Mouse (Mus musculus): ENCODE results near the gene Pbld1. TPM values are rescaled to one million over a fixed set of nuclear protein-coding genes. Genes with fewer than 3 reads are reported as not detected.
A peak's percentile ranks its signal among the peaks of the same experiment; 100 is the strongest.
"Not testable (repeated sequence)": the region's sequence is repeated elsewhere in the genome, so short reads cannot be mapped to it uniquely, and the experiment has no call there.

The Pbld1 gene
- total RNA-seq, 2 experiments from 2014 or later, result 1.5 to 2.9 TPM

DNA sequence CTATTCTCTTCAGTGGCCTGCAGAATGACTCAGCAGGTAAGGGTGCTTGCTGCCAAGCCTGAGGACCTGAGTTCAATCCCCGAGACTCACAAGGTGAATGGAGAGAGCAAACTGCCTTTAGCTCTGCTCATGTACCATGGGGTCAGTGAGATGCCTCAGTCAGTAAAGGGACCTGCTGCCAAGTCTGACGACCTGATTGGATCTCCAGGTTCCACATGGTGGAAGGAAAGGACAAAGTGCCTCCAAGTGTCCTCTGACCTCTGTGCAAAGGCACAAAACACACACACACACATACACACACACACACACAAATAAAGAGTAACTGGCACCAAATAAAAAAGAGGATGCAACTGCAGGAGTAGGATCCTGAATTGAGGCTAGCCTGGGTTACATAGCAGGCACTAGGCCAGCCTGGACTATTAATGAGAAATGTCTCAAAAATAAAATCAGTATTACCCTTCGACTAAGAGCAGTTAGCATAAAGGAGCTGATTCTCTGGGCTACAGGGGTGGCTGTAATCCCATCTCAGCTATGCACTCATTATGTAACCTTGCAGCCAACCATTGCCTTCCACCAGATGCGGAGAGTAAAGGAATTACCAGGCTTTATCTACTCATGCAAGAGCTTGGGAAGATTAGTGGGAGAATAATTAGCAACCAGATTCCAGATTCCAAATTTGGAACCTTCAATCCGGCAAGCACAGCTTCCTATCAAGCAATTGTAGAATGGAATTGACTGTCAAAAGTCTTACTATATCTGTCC is 19.9 kb upstream of the Pbld1 start:
- no peak for DNase-seq (ENCODE audit: low spot score in 2 of 2)

DNA sequence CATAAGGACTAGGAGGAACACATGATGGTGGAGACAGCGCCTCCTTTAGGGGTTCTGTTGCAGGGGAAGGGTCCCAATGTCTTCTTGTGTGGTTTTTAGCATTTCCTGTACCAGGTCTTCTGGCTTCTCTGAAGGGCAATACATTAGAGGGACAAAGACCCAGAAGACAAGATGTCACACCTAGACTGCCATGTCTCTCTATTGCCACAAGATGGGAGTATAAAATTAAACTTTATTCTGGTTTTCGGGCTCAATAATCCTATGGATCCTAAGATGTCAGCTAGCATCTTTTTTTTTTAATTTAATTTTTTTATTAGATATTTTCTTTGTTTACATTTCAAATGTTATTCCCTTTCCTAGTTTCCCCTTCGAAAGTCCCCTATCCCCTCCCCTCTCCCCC is 16.8 kb upstream of the Pbld1 start:
- DNase-seq (ENCODE audit: low spot score in 2 of 2), result no peak

DNA sequence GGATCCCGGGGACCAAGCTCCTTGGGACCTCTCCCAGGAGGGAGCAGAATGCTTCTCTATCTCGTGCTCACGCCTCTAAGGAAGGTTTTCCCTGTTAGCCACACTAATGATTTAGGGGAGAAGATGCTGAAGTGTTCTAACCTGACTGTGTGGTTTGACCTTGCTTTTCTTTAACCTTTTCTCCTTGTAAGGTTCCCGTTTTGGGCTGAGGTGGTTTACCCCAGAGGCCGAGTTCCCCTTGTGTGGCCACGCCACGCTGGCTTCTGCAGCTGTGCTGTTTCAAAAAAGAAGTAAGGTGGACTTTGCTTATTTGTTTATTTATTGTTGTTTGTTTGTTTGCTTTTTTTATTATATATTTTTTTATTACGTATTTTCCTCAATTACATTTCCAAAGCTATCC is 12.2 kb upstream of the Pbld1 start:
- no peak for DNase-seq (ENCODE audit: low spot score in 2 of 2)

DNA sequence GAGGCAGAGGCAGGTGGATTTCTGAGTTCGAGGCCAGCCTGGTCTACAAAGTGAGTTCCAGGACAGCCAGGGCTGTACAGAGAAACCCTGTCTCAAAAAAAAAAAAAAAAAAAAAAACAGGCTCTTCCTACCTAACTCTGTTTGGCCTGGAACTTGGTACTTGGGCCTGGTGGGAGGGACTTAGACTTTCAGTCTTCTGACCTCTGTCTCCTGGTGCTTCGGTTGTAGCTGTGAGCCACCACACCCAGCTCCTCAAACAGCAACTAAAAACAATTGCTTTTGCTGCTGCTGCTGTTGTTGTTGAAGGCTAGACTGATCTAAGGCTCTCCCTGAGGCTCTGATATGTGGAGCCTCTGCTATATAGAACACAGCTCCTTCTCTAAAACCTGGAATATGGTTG is 10.9 kb upstream of the Pbld1 start:
- DNase-seq (ENCODE audit: low spot score in 2 of 2), result no peak

DNA sequence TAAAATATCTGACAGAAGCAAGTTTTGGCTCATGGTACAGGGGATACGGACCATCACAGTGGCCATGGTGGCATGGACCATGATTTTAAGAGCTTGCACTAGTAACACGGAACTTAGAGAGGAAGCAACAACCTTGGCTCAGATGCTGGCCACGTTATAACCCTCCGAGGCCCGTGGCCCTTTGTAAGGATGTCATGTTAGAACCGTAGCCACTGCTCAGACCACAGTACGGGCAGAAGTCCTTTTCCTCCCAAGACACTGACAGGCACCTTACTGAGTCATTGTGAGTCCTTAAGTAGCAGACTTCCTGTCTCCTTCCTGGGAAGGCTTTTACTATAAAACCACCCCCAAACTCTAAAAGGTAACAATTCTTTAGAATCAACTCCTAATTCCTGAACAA is 8.7 kb upstream of the Pbld1 start:
- no peak for DNase-seq (ENCODE audit: low spot score in 2 of 2)

DNA sequence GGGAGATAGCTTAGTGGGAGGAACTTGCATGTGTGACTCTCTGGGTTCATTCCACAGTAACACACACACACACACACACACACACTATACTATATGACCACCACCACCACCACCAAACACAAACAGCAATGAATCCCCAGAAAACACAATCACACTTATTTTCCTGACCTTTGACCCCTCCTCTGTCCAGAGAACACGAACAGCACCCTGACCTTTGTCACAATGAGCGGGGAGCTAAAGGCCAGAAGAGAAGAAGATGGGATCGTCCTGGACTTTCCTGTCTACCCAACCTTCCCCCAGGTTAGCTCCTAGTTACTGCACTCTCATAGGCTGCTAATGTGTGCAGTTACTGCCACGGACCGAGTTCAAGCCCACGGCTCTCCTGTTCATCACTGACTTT is 8.0 kb upstream of the Pbld1 start:
- no peak for DNase-seq (ENCODE audit: low spot score in 2 of 2)

DNA sequence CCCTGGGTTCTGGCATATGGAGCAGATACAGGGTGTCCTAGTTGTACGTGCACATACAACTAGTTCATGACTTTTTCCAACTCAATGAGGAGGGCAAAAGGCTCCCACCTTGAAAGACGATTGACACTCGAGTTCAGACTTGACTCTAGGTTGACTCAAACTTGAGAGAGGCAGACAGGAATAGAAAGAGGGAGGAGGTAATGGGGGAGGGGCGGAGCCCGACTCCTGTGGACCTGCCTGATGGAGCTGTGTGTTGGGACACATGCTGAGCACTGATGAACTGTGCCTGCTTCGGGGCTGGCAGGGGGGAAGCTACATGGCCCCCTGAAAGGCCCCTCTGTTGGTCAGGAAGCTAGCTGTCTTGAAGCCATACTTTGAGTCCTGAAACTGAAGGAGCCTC is 7.0 kb upstream of the Pbld1 start:
- no peak for DNase-seq (ENCODE audit: low spot score in 2 of 2)

DNA sequence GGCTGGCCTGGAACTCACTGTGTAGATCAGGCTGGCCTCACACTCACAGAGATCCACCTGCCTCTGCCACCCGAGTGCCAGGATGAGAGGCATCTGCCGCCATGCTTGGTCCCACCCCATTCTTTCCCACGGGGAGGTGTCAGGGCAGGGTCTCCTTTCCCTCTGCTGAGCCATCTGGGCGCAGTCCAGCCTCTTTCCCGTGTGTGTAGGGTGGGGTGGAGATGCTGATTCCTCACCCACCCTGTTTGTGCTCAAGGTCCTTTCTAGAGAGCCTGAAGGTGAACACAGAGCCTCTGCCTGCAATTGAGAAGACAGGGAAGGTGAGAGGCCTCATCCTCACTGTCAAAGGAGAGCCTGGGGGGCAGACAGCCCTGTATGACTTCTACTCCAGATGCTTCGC is 5.9 kb upstream of the Pbld1 start:
- DNase-seq (ENCODE audit: low spot score in 2 of 2), result not testable (repeated sequence)

DNA sequence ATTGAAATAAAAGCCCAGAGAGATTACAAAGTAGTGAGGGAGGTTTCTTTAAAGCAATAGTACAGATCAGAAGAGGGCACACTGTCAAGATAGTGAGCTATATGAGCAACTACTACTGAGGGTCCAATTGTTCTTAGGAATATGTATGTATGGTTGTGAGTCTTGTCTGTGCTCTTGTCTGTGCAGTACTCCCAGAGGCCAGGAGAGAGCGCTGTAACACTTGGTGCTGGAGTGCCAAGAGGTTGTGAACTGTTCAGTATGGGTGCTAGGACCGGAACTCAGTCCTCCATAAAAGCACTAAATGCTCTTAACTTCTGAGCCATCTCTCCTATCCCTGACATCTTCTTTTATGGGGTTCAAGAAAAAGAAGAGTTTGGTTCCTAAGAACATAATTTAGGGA is 5.4 kb upstream of the Pbld1 start:
- no peak for DNase-seq (ENCODE audit: low spot score in 2 of 2)

DNA sequence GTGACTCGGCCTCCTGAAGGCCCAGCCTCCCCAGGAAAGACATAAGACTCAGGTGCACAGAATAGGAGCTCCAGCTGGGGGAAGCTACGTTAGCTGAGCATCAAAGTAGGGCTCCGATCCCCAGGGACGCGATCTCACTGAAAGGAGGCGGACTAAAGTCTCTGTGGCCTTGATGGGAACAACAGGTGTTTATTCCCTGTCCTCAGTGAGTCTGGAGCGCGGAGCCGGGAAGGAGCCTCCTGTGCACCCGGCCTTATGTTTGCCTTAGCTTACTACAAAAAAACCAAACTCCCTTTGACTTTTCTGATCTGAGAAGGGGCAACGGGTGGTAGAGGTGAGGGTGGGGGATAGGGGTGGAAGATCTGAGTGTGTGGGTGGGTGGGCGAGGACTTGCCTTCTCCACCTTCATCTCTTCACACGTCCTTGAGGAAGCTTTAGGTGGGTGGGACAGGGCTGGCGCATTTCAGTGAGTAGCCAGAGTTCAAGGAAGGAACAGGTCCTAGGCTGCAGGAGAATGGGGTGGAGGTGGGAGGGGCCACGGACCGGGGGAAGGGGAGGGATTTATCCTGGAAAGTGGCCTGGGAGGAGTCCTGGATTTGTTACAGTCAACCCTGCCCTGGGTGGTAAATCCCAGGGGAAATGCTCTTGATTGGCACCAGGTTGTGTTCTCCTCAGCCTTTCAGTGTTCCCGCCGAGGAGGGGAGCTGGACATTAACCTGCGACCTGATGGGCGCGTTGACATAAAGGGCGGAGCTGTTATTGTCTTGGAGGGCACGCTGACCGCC is 2.8 kb upstream of the Pbld1 start:
- peak in 1 of 2 experiments; percentile 36 for DNase-seq (ENCODE audit: low spot score in 2 of 2)

DNA sequence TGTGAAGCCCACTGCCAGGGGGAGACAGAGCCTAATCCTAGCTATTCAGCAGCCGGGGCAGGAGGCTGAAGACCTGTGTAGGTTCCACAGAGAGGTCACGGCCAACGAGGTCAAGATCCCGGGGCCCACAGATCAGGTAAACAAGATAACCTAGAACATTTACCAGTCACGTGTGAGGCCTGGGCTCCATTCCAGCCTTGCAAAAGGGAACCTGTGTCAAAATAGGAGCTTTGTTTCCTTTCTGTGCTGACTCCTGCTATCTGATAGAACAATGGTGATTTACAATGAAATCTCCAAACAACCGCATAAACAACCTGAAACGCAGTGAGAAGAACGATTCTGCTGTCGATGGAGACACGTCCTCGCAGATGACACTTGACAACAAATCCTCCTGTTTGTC is 444 bp downstream of the Pbld1 start:
- DNase-seq (ENCODE audit: low spot score in 2 of 2), result no peak

DNA sequence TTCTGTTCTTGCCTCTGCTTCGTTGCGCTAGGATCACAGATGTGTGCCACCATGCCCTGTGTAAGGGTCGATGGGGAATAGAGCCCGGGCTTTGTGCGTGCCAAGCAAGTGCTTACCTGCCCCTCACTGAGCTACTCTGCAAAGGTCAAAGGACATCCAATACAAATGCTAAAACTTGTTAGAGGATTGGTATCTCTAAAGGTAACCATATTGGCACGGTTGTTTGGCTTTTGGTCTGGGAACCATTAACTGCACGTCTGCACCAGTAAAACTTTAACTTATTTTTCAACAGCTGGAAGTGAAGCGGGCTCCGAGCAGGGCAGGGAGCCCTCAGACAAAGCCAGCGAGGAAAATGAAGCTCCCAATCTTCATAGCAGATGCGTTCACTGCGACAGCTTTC is 1.3 kb downstream of the Pbld1 start:
- no peak for DNase-seq (ENCODE audit: low spot score in 2 of 2)

DNA sequence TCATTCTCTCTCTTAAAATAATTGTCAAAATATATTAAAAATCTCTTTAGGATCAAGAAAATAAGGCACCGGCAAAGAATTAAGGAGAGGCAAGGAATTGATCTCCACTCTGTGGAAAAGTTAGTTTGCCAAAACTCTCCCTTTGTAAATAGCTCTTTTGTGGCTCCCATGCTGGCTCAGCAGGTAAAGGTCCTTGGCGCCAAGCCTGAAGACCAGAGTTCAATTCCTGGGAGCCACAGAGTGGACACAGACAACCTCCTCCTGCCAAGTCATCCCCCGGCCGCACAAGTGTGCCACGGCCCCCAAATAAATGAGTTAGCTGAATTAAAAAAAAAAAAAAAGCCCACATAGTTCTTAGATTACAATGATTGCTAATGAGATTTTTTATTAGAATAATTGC is 2.7 kb downstream of the Pbld1 start:
- DNase-seq (ENCODE audit: low spot score in 2 of 2), result no peak

DNA sequence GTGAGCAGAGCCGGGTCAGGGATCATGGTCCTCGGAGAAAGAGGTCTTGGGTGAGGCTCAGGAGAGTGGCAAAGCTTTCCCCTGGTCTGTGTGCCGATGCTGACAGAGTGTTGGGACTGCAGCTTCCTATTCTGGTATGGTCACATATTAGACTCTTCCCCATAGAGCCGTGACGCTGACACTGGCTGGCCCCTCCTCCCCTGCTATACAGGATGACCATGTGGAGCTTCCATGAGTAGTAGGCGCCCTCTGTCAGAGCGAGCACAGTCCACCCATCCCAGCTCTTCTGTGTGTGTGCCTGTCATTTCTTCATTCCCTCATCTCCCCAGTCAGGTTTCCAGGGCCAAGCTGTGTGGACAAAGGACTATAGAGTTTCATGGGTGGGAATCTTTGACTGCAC is 3.4 kb downstream of the Pbld1 start:
- DNase-seq (ENCODE audit: low spot score in 2 of 2), result no peak

DNA sequence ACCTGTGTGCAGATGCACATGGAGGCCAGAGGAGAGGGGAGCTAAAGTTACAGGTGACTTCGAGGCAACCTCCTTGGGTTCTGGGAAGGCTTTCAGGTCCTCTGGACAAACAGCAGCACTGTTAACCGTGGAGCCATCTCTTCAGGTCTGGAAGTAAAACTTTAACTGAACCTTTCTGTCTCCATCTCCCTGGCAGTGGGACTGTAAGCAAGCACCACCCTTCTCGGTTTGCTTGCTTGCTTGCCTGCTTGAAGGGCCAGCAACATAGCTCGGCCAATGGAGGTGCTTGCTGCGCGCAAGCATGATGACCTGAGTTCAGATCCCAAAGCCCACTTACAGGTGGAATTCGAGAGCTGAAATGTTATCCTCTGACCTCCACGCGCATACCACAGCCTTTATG is 4.6 kb downstream of the Pbld1 start:
- DNase-seq (ENCODE audit: low spot score in 2 of 2), result no peak

DNA sequence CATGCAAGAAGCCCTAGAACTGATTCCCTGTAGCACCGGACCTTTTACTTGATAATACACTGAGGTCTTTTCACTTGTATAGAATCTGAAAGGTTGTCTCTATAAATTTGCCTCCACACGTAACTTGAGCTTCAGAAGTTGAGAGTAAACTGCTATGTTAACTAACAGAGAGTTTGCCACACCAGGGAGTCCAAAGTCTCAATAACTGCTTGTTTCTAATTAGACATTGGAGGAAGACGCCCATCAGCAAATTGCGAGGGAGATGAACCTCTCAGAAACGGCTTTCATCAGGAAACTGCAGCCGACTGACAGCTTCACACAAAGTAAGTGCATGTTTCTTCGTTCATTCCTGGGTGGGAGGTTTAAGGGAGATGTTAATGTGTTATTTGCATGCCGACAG is 5.6 kb downstream of the Pbld1 start:
- no peak for DNase-seq (ENCODE audit: low spot score in 2 of 2)

DNA sequence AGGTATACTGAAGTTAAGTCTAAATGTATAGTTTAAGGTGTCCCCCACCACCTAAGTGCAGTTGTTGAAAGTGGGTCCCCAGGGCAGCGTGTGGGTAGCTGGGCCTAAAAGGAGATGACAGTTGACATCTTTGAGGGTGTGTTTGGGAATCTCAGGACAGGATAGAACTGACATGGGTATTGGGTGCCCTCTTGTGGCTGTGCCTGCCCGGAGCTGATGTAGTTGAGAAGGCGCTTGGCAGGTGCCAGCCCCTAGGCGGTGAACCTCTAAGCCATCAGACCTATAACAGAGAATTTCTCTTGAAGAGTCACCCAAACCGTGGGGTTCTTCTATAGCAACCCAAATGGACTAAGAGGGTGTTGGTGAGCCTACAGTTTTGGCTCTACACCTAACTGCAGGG is 6.0 kb downstream of the Pbld1 start:
- peak; percentile 72 to 77 for DNase-seq (ENCODE audit: low spot score in 2 of 2)

DNA sequence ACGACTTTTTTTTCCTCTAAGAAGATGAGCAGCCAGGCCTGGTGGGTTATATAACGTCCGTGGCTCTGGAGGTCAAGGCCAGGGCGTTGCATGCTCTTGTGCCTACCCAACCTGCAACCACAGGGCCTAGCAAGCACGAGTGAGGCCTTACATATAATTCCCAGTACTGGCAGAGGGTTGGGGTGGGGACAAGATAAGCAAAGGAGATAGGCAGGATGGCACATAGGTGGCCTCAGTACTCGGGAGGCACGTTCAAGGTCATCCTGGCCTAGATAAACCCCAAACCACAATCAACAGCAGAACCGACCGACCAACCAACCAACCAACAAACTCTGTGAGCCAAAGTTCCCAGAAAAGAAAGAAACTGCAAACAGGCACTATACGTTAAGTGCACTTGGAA is 26.3 kb downstream of the Pbld1 start:
- DNase-seq (ENCODE audit: low spot score in 2 of 2), result no peak

DNA sequence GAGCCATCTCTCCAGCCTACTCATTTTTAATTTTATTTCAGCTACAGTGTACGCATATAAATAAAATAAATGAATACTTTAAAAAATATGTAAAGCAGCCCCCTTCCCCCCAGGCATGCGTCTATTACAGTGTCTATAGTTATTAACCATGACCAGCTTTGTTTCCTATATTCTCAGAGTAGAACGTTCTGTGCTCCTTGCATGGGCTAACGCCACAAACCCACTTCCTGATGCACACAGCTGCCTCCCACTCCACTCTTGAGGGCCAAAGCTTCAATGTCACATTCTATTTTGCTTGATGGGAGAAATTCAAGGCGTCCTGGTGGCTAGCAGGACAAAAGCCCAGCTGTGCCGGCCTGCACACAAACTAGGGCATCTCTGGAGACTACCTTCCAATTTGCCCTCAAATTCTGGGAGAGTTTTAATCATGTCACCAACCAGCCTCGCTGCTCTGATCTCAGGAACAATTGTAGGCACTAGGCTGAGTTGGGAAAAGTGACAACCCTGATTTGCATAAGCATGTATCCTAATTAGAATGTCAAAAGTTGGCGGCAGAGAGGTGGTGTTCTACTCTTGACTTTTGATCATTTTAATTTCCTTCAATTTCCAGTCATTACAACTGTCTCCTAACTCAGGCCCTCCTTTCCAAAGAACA is 29.3 kb downstream of the Pbld1 start:
- DNase-seq (ENCODE audit: low spot score in 2 of 2), result no peak

DNA sequence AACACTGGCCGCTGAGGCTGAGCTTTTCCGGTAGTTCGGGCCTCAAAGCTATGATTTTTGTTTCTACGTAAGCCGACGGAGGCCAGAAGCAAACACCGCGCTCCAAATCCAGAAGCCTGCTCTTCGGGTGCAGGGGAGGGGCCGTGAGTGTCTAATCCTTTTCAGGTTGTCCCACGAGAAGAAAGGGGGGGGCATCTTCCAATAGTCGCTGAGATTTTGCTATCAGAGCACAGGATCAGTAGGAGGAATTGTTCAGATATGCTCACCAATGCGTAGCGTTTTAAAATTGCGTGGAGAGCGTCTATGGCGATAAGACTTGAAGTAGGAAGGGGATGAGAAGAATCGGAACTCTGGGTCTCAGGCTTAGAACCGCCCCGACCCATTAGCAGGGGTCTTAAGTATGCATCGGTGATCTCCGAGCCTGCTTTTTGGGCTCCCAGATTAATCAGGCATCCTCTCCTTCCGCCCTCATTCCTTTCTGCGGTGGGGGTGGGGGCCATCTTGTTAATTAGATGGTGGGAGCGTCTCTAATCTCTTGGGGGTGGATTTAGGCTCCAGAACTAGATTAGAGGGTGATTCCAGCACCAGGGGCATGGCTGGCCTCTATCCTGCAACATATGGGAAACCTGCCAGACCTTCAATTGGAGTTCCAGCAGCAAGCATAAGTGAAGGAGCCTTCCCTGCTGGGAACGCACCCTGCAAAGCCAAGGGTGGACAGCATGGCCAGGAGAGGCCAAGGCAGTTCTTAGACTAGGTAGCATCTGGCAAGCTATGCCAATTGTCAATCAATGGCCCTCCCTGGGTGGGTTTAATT is 30.0 kb downstream of the Pbld1 start:
- no peak for DNase-seq (ENCODE audit: low spot score in 2 of 2)

DNA sequence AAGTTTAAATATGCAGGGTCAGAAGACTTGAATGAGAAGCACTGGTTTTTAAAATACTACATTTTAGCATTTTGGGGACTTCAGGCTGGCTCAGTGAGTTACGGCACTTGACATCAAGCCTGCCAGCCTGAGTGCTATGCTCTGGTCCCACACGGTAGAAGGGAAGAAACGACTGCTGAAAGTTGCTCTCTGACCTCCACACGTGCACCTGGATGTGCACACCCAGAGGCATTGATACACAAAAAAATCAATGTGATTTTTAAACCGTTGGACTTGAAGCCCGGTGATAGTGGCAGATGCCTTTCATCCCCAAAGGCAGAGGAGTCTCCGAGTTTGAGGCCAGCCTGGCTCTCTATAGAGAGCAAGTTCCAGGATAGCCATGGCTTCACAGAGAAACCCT is 32.0 kb downstream of the Pbld1 start:
- no peak for DNase-seq (ENCODE audit: low spot score in 2 of 2)
